Mouse (Mus musculus) CD4-positive naive resting alpha-beta T cell, adult 57 days (primary cell): ENCODE data around the gene Ins1. TPM values are rescaled to one million over a fixed set of nuclear protein-coding genes. Genes with fewer than 3 reads are reported as not detected.

Experiments used
- total RNA-seq: library from RNA; stranded (reverse); gene quantifications from one replicate; pipeline ENCODE4 v1.2.4, GENCODE M21; 2023

Ins1 gene
- total RNA-seq = not detected

GRCm38 (mm10) chr19:52263997-52264396, at the start of gene Ins1:
Gene Ins1, plus strand, starts transcription at chr19:52264297.

